Mouse (Mus musculus): ENCODE results near the gene Papln. TPM values are rescaled to one million over a fixed set of nuclear protein-coding genes. Genes with fewer than 3 reads are reported as not detected.

The Papln gene
- 1 to 10 TPM; 5.6 to 6.8 TPM for total RNA-seq (2021)
- long read RNA-seq, experiment 1, partial matches to known transcripts: 1 of 1 reads
- long read RNA-seq, experiment 1, other reads (novel, unspliced or antisense): 0 of 1 reads
- long read RNA-seq, experiment 2, full-length matches to known transcripts: 1 of 3 reads
- long read RNA-seq, experiment 2, partial matches to known transcripts: 0 of 3 reads
- long read RNA-seq, experiment 2, other reads (novel, unspliced or antisense): 2 of 3 reads

GRCm38 (mm10) chr12:83763311-83764043 is at the start of gene Papln:
TSS of gene Papln (plus strand) at chr12:83763634.
- intact Hi-C loops (cut with DNase I; ENCODE audit: low total_unique reads): no loop called here
- no peak for DNase-seq

GRCm38 (mm10) chr12:83713749-83714148 is 49.7 kb upstream of the Papln start:
- DNase-seq: no peak

GRCm38 (mm10) chr12:83716416-83717184 is 46.8 kb upstream of the Papln start:
- DNase-seq: no peak
- intact Hi-C loops (cut with DNase I; ENCODE audit: low total_unique reads): loop anchor here (5.0 kb wide), 1 partner anchor 81 kb away; no protein-coding TSS in a partner anchor

More at GRCm38 (mm10) chr12:83713749-83714148, 49.7 kb upstream of the Papln start:
- intact Hi-C loops (cut with DNase I; ENCODE audit: low total_unique reads): loop anchor here (5.0 kb wide), 1 partner anchor 64 kb away; no protein-coding TSS in a partner anchor

- intact Hi-C loops (cut with DNase I; ENCODE audit: low total_unique reads): loop anchor here (5.0 kb wide), 1 partner anchor 78 kb away; no protein-coding TSS in a partner anchor
Measured at GRCm38 (mm10) chr12:83719431-83719830, 44.0 kb upstream of the Papln start.

GRCm38 (mm10) chr12:83721281-83721680 is 42.2 kb upstream of the Papln start:
- intact Hi-C loops (cut with DNase I; ENCODE audit: low total_unique reads): no loop called here
- no peak for DNase-seq

More at GRCm38 (mm10) chr12:83719431-83719830, 44.0 kb upstream of the Papln start:
- no peak for DNase-seq

GRCm38 (mm10) chr12:83723037-83723436 is 40.4 kb upstream of the Papln start:
- intact Hi-C loops (cut with DNase I; ENCODE audit: low total_unique reads): no loop called here
- DNase-seq: no peak

- intact Hi-C loops (cut with DNase I; ENCODE audit: low total_unique reads): no loop called here
Measured at GRCm38 (mm10) chr12:83726510-83727308, 36.7 kb upstream of the Papln start.

GRCm38 (mm10) chr12:83732225-83732624 is 31.2 kb upstream of the Papln start:
- no peak for DNase-seq

More at GRCm38 (mm10) chr12:83726510-83727308, 36.7 kb upstream of the Papln start:
- no peak for DNase-seq

GRCm38 (mm10) chr12:83734047-83734446 is 29.4 kb upstream of the Papln start:
- intact Hi-C loops (cut with DNase I; ENCODE audit: low total_unique reads): no loop called here
- no peak for DNase-seq

More at GRCm38 (mm10) chr12:83732225-83732624, 31.2 kb upstream of the Papln start:
- intact Hi-C loops (cut with DNase I; ENCODE audit: low total_unique reads): no loop called here

GRCm38 (mm10) chr12:83736236-83736635 is 27.2 kb upstream of the Papln start:
- no peak for DNase-seq
- intact Hi-C loops (cut with DNase I; ENCODE audit: low total_unique reads): no loop called here

- no peak for DNase-seq
- intact Hi-C loops (cut with DNase I; ENCODE audit: low total_unique reads): no loop called here
Measured at GRCm38 (mm10) chr12:83738651-83739050, 24.8 kb upstream of the Papln start.

- DNase-seq: no peak
- intact Hi-C loops (cut with DNase I; ENCODE audit: low total_unique reads): no loop called here
Measured at GRCm38 (mm10) chr12:83741722-83742121, 21.7 kb upstream of the Papln start.

GRCm38 (mm10) chr12:83742834-83743233 is 20.6 kb upstream of the Papln start:
- DNase-seq: no peak
- intact Hi-C loops (cut with DNase I; ENCODE audit: low total_unique reads): no loop called here

- intact Hi-C loops (cut with DNase I; ENCODE audit: low total_unique reads): no loop called here
Measured at GRCm38 (mm10) chr12:83743712-83744111, 19.7 kb upstream of the Papln start.

GRCm38 (mm10) chr12:83749186-83749585 is 14.2 kb upstream of the Papln start:
- DNase-seq: no peak
- intact Hi-C loops (cut with DNase I; ENCODE audit: low total_unique reads): no loop called here

More at GRCm38 (mm10) chr12:83743712-83744111, 19.7 kb upstream of the Papln start:
- DNase-seq: no peak

- peak; percentile 45 for DNase-seq
- intact Hi-C loops (cut with DNase I; ENCODE audit: low total_unique reads): no loop called here
Measured at GRCm38 (mm10) chr12:83752495-83752894, 10.9 kb upstream of the Papln start.

- no peak for DNase-seq
- intact Hi-C loops (cut with DNase I; ENCODE audit: low total_unique reads): no loop called here
Measured at GRCm38 (mm10) chr12:83758735-83759134, 4.7 kb upstream of the Papln start.

GRCm38 (mm10) chr12:83760201-83760600 is 3.2 kb upstream of the Papln start:
- intact Hi-C loops (cut with DNase I; ENCODE audit: low total_unique reads): no loop called here
- no peak for DNase-seq

- intact Hi-C loops (cut with DNase I; ENCODE audit: low total_unique reads): no loop called here
- DNase-seq: no peak
Measured at GRCm38 (mm10) chr12:83762706-83763105, 728 bp upstream of the Papln start.

Measured in gastrocnemius, postnatal 14 days (tissue).